Mouse (Mus musculus): ENCODE measurements around the gene Ly6g5b.

Ly6g5b gene

DNA sequence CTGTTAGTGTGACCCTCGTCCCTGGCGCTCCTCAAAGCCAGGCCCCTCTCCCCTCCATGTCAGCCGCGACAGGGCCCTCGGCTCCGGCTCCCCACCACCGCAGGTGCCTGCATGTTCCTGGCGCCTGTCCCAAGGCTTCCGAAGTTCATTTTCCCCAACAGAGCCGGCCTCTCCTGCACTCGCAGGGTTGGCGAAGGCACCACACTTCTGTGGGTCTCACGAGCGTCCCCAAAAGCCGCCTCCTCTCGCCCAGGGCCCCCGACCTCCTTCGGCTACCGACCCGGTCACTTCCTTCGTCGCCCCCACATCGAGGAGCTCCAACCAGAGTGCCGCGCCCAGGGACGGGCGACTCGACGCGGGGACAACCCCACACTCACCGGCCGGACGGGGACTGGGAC, 5.5 kb upstream of the Ly6g5b start:
- in situ Hi-C loops (cut with MboI; ENCODE audit: unreplicated experiment in 2 of 2) = no loop called here

DNA sequence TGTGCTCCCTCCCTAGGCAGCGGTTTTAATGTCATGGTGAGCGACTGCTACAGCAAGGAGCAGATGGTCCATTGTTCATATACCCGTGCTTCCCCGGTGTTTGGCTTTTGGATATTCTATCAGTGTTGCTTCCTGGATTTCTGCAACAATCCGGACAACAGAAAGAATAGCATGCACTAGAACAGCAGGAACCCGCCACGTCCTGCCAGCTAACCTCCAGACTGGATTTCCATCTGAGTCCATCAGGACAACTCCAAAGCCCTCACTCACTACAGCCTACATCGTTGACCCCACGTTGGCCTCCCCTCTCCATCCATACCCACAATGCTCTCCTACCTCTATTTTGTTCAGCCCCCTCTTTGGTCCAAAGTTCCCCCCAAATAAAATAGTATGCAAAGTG, 3.5 kb downstream of the Ly6g5b start:
- in situ Hi-C loops (cut with MboI; ENCODE audit: unreplicated experiment in 2 of 2) = loop anchor here in 1 of 2 experiments (5.0 kb wide), 1 partner anchor 44 kb away; the partner anchor contains the start of genes Ly6g6c and Mpig6b

DNA sequence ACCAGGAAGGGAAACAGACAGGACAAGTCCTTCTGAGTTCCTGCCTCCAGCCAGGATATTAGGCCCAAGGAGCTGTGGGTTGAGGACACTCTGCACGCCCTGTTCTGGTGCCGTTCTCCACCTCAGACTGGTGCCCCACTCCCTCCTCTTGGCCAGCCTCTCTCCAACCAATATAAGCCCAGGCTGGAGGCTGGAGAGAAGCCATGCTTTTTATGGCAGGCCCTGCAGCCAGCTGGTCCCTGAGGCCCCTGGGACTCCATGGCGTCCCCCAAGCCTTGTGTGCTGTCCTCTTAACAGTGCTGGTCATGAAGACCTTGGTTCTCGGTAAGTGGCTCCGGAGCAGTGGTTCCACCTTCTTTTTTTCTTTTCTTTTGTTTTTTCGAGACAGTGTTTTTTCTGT, 7.1 kb downstream of the Ly6g5b start, which contains the start of gene Ly6g5c:
Gene Ly6g5c (plus strand): TSS at position 183 of the 400 bp plus-strand sequence.
- in situ Hi-C loops (cut with MboI; ENCODE audit: unreplicated experiment in 2 of 2) = loop anchor here (5.0 to 10.0 kb wide), 2 partner anchors 46 to 83 kb away; partner anchors contain the start of gene Sapcd1 (in 1 of the 2)

DNA sequence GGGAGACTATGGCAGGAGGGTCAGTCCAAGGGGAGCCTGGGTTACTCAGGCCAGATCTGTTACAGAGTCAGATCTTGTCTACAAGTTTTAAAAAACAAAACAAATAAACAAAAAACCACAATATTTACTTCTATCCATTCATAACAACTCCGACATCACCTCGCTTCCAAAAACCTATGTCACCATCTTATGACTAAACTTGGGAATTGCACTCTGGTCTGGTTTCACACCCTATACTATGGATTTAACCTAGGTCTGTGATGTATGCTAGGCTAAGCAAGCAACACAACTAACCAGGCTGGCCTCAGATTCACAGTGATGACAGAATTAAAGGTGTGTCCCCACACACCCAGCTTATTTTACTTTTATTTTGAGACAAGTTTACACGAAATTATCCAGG, 8.7 kb downstream of the Ly6g5b start:
- in situ Hi-C loops (cut with MboI; ENCODE audit: unreplicated experiment in 2 of 2) = loop anchor here (5.0 to 10.0 kb wide), 2 partner anchors 44 to 82 kb away; partner anchors contain the start of gene Sapcd1 (in 1 of the 2)

DNA sequence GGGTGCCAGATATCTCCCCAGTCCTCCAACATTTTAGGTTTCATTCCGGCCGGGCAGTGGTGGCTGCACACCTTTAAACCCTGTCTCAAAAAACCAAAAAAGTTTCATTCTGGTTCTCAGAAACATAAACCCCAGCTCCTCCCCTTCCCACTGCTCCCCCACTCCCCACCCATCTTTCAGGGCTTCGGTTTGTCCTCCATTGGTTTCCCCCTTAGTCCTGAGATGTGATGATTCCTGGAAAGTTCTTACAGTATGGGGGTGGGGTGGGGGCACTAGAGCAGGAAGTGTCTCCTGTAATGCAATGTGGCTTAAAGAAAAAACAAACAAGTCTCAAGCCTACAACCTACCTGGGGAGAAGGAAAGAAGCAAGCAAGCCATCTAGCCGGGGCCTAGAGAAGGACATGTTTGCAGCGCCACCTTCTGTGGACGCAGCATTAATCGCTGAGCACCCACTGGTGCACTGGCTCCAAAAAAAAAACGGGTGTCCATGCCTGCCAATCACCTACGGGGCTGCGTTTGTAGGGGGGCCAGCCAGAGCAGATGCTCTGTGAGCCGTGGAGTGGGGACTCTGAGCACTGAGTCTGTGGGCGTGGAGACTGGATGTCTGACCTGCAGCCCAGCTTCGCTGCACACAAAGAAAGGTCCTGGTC, 9.4 kb downstream of the Ly6g5b start:
- in situ Hi-C loops (cut with MboI; ENCODE audit: unreplicated experiment in 2 of 2) = loop anchor here (5.0 to 10.0 kb wide), 2 partner anchors 44 to 81 kb away; partner anchors contain the start of gene Sapcd1 (in 1 of the 2)

DNA sequence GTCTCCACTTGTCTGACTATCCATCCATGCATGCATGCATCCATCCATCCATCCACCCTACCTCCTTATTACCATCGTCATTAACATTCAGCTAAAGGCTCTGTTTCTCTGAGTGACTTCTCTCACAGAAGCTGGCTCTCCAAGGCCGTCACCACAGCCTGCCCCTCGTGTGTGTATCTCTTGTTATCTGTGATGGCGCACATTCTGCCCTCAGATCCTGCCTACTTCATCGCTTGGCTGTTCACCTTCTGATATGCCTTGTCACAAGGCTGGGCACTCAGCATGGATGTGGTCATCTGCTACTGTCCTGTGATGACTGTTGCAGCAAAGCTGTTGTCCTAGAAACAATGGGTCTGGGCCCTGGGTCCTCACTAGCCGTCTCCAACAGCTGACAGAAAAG, 10.5 kb downstream of the Ly6g5b start:
- in situ Hi-C loops (cut with MboI; ENCODE audit: unreplicated experiment in 2 of 2) = loop anchor here (5.0 to 10.0 kb wide), 2 partner anchors 42 to 80 kb away; partner anchors contain the start of gene Sapcd1 (in 1 of the 2)

DNA sequence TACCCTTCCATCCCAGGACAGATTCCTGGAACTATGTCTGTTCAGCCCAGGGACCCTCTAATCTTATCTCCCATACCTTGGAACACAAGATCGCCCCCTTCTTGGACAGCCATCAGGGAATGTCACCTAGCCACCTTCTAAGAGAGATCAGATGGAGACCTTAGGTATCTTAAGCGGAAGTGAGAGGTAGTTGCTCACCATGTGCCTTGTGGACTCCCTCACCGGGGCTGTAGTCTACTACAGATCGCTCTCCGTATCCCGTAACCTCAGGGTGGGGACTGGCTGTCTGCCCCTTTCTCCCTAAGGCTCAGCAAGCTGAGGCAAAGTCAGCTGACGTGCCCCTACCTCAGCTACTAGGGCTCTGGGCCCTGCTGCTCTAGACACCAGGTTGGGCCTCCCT, 11.1 kb downstream of the Ly6g5b start:
- in situ Hi-C loops (cut with MboI; ENCODE audit: unreplicated experiment in 2 of 2) = loop anchor here in 1 of 2 experiments (10.0 kb wide), 1 partner anchor 79 kb away; the partner anchor contains the start of gene Sapcd1

DNA sequence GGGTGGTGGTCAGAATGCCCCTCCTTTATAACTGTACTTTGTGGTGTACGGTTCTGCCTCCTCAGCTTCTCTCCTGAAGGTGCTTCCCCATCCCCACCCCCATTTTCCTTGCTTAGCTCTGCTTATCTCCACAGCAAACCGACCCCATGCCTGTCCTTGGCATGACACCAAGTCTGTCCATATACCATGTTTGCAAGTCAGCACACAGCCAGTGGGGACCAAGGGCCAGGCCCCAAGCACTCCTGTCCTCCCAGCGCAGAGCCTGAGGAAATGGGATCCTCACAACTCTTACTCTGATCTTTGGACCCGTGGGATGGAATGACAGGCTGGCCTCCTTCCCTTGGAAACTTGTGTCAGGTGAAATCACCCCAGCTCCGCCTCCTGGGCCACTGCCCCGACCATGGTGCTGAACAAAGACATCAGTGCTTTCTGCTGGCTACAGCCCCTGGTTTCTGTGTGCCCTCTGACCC, 12.0 kb downstream of the Ly6g5b start:
- in situ Hi-C loops (cut with MboI; ENCODE audit: unreplicated experiment in 2 of 2) = loop anchor here in 1 of 2 experiments (10.0 kb wide), 1 partner anchor 78 kb away; the partner anchor contains the start of gene Sapcd1

DNA sequence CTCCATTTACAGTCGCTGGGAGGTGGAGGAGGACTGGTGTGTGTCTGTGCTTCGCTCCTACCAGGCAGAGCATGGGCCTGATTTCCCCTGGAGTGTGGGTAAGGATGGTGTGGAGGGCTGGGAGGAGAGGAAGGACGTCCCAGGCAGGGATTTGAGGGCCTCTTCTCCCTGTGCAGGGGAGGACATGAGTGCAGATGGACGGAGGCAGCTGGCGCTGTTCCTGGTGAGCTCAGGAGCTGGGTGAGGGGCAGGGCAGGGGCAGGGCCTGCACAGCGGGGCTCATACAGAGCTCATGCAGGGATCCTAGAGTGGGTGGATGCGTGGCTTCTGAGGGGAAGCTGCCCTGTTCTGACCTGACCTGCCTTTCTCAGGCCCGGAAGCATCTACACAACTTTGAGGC, 12.9 kb downstream of the Ly6g5b start:
- in situ Hi-C loops (cut with MboI; ENCODE audit: unreplicated experiment in 2 of 2) = loop anchor here in 1 of 2 experiments (10.0 kb wide), 1 partner anchor 77 kb away; the partner anchor contains the start of gene Sapcd1

DNA sequence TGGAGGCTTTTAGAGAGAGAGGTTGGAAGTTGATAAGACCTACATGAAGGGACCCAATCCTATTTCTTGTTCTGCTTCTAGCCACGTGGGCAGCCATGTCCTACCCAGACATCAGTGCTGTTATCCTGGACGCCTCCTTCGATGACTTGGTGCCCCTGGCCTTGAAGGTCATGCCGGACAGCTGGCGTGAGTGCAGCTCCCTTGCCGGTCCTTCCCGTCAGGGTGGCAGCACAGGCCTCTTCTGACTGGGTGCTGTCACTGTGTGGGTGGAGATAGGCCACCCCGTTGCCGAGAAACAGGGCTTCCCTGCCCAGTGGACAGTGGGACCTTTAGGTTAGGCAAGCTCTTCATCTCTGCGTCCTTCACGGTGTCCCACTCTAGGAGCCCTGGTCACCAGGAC, 14.1 kb downstream of the Ly6g5b start:
- in situ Hi-C loops (cut with MboI; ENCODE audit: unreplicated experiment in 2 of 2) = loop anchor here in 1 of 2 experiments (10.0 kb wide), 1 partner anchor 76 kb away; the partner anchor contains the start of gene Sapcd1

DNA sequence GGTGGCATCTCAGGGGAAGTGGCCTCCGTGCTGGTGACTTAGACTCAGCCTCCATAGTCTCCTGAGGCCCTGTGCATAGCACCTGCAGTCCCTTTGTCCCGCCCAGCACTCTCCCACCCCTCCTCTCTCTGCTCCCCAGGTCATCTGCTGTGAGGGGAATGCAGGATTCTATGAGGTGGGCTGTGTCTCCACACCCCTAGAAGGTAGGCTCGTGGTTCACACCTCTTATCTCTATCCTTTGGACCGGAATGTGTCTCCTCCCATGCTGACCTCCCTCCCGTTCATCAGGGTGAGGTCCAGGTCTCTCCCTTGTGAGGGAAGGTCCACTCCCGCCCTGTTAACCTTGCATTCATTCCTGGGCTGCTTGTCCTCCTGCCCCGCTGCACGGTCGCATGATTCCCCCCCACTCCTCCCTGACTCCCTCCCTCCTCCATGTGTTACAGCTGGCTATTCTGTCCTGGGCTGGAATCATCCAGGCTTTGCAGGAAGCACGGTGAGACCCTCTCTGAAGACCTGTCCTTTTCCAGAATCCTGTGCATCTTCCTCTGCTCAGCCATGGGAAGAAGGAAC, 14.9 kb downstream of the Ly6g5b start:
- in situ Hi-C loops (cut with MboI; ENCODE audit: unreplicated experiment in 2 of 2) = loop anchor here in 1 of 2 experiments (10.0 kb wide), 1 partner anchor 75 kb away; the partner anchor contains the start of gene Sapcd1

DNA sequence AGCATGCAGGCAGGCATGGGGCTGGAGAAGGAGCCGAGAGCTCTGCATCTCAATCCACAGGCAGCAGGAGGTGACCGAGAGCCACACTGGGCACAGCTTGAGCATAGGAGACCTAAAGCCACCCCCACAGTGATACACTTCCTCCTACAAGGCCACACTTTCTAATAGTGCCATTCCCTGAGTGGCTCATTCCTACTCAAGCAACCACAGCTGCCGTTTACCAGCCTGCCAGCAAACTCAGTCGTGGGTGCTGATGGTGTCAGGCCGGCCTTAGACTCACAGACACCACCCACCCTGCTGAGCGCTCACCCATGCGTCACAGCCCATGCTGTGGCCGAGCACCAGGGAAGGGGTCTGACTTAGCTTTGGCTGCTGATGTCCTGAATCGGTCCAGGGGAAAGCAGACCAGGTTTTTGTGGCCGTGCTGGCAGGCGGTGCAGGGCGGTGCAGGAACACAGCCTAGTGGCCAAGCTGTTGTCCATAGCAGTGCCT, 18.0 kb downstream of the Ly6g5b start:
- in situ Hi-C loops (cut with MboI; ENCODE audit: unreplicated experiment in 2 of 2) = loop anchor here in 1 of 2 experiments (25.0 kb wide), 1 partner anchor 235 kb away; the partner anchor contains the start of genes Cfb, Nelfe and Skiv2l

DNA sequence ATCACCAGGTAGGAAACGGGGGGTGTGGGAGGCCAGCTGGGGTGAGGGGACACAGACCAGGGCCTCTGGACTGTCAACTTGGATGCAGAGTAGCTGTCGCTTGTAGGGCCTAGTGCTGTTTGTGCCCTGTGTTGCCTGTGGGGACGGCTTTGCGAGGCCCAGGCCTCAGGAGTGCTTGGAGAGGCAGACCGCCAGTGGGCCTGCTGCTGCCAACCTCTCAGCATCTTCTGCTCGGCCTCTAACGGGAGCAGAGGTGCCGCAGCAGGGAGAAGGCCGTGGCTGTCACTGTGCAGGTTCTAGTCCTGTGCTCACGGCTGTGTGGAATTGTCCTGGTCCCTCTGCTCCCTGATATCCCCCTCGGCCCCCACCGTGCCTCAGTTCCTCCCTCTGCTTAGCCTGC, 18.6 kb downstream of the Ly6g5b start:
- in situ Hi-C loops (cut with MboI; ENCODE audit: unreplicated experiment in 2 of 2) = loop anchor here in 1 of 2 experiments (25.0 kb wide), 1 partner anchor 234 kb away; the partner anchor contains the start of genes Cfb, Nelfe and Skiv2l

DNA sequence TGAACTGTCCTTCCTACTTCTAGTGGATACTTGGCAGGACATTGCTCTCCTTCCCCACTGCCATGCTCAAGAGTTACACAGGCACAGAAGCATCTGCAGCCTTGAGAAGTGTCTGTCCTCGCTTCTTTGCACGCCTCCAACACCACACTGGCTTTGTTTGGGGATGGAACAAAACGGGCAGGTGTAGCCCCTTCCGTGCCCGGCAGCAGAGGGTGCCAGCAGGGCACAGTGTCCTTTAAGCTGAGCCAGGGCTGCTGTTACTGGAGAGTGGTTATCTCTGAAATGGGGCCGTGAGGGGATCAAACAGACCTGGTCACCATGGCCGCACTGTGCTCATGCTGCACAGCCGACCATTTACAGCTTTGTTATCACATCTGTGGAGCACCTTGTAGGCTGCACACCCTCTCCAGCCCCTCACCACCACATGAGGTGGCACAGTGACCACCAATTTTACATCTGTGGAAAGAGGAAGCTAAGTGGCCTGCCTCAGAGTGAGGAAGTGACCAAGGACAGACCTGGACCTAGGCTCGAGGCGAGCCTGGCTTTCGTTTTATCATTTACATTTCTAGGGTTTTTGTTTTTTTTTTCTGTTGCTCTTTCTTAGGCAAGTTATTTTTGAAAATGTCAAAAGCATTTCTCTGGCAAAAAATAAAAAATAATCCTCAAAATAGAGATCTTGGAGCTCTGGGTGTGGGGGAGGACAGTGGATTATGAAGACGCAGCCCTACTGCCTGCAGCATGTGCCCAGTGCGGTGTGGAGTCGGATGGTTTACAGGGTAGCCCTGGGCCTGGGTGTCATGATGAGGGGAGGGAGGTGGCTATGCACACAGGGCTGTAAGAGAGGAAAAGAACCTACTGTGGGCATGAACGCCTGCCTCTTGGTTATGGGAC, 20.5 kb downstream of the Ly6g5b start:
- in situ Hi-C loops (cut with MboI; ENCODE audit: unreplicated experiment in 2 of 2) = loop anchor here in 1 of 2 experiments (25.0 kb wide), 1 partner anchor 232 kb away; the partner anchor contains the start of genes Cfb, Nelfe and Skiv2l

DNA sequence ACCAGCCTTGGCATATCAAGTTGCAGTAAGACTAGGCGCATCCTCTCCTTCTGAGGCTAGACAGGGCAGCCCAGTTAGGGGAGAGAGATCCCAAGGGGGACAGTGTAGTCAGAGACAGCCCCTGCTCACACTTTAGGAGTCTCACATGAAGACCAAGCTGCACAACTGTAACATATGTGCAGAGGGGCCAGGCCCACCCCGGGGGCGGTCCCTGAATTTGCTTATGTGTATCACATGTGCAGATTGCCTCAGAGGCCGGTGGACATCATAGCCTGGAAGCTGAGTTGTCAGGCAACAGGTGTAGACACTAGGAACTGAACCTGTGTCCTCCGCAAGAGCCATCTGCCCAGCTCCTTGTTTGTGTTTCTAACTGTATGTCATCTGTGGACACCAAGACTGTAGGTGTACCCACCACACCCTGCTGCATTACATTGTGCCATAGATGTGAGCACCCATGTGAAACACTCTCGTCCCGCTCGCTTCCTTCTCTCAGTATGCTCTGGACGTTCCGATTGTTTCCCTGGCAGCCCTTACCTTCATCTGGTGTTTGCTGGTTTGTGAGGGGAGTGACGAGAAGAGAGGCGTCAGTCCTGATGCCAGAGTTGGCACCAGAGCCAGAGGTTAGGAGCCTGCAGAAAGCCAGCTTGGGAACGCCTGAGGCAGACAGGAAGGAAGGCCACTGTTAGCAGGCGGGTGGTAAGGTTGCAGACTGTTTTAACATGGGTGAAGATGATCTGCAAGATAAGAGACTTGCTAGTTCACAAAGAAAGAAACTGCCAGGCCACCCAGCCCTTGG, 22.6 kb downstream of the Ly6g5b start:
- in situ Hi-C loops (cut with MboI; ENCODE audit: unreplicated experiment in 2 of 2) = loop anchor here in 1 of 2 experiments (25.0 kb wide), 1 partner anchor 230 kb away; the partner anchor contains the start of genes Cfb, Nelfe and Skiv2l

DNA sequence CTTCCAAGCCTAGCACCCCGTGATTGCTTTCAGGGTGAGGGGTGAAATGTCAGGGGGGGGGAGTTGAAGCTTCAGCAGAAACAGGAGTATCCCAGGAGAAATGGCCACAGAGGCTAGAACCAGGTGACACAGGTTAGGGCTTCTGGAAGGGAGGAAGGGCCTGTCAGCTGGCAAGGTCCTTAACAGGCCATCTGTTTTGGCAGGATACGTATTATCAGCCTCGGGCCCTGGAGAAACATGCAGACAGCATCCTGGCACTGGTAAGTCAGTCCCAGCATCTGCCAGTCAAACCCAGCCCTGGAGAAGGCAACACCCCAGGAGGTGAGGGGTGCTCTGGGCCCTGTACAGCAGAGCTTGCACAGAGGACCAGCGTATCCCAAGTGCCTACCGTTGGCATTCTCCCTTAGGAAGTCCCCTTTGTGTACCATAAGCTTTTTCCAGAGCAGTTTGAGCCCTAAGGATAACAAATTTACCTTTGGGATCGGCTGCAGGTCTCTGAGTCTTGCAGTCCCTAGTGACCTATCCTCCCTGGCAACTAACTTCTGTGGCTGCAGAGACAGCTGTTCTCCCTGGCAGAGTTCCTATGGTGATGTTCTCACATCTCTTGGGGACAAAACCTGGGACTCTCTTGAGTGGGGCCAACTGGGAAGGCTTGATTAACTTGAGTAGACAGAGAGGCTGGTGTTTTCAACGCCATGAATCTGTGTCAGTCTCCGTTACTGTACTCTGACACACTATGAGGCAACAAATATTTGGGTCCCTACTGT, 24.9 kb downstream of the Ly6g5b start:
- in situ Hi-C loops (cut with MboI; ENCODE audit: unreplicated experiment in 2 of 2) = loop anchor here in 1 of 2 experiments (25.0 kb wide), 1 partner anchor 228 kb away; the partner anchor contains the start of genes Cfb, Nelfe and Skiv2l

DNA sequence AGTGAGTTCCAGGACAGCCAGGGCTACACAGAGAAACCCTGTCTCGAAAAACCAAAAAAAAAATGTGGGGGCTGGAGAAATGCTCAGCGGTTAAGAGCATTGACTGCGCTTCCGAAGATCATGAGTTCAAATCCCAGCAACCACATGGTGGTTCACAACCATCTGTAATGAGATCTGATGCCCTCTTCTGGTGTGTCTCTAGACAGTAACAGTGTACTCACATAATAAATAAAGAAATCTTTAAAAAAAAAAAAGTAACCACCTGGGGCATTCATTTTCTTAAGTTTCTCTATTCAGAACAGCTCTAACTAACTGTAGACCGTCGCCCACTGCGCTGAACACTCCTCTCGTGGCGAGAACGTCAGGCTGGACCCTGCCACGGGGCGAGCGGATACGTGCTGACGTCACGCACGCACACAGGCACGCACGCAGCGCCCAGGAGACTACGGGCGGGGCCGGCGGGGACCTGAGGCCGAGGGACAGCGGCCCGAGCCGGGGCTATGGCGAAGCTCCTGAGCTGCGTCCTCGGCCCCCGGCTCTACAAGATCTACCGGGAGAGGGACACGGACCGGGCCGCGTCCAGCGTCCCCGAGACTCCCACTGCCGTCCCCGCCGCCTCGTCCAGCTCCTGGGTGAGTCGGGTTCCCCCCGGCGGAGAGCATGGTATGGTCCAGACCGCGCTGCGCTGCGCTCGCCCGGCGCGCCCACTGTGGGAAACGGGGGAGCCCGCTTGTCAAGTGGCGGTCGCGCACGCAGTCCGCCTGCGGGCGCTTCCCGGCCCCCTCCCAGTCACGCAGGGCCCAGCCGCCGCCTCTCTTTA, 26.2 kb downstream of the Ly6g5b start, which contains the start of gene Abhd16a:
Gene Abhd16a (plus strand): TSS at position 439 of the 820 bp plus-strand sequence.
- in situ Hi-C loops (cut with MboI; ENCODE audit: unreplicated experiment in 2 of 2) = loop anchor here in 1 of 2 experiments (25.0 kb wide), 1 partner anchor 227 kb away; the partner anchor contains the start of genes Cfb, Nelfe and Skiv2l
